Mouse (Mus musculus) C2C12 (cell line): ENCODE results near the gene Psmb9.

Experiments used
- CTCF ChIP-seq: IDR thresholded peaks from one replicate; pipeline ENCODE4 v1.5.1; 2011; ENCODE audit not compliant: control insufficient read depth, insufficient read depth, insufficient read length
- MAX ChIP-seq: IDR thresholded peaks from one replicate; pipeline ENCODE4 v1.6.1; 2011; ENCODE audit warnings: mild to moderate bottlenecking, control low read depth
- USF1 ChIP-seq: IDR thresholded peaks from one replicate; pipeline ENCODE4 v1.6.1; 2011; ENCODE audit warnings: low read depth, mild to moderate bottlenecking, control low read depth, moderate library complexity

- TF ChIP-seq USF1: no peak
- TF ChIP-seq MAX: no peak
- TF ChIP-seq CTCF: no peak
These were observed 3.9 kb downstream of the Psmb9 start for GRCm38 (mm10) chr17:34183564-34184219.
